Mouse (Mus musculus) lung, embryonic 14.5 days (tissue): ENCODE measurements around the gene Abl1. TPM values are rescaled to one million over a fixed set of nuclear protein-coding genes. Genes with fewer than 3 reads are reported as not detected.

Experiments
- ATAC-seq: fragments of 200-750 bp; cut with Nextera tagmentation; 2 replicates; pipeline ENCODE4 v1.8.0; 2017; ENCODE audit warnings: mild to moderate bottlenecking, moderate TSS enrichment, moderate library complexity; ENCODE audit not compliant: insufficient read depth
- DNase-seq: peaks from one replicate; pipeline ENCODE4 v3.0.0-alpha.2; 2015
- H3K27ac ChIP-seq: fragments of 300-500 bp; sonication (generic); 2 replicates; pipeline ENCODE4 v1.5.1; 2014; ENCODE audit warnings: low read depth, mild to moderate bottlenecking, moderate library complexity
- H3K27me3 ChIP-seq: fragments of 300-500 bp; sonication (generic); 2 replicates; pipeline ENCODE4 v1.6.1; 2014; ENCODE audit warnings: low read length, control low read depth; ENCODE audit not compliant: insufficient read depth
- H3K36me3 ChIP-seq: fragments of 300-500 bp; sonication (generic); 2 replicates; pipeline ENCODE4 v1.6.1; 2014; ENCODE audit warnings: control low read depth; ENCODE audit not compliant: insufficient read depth
- H3K4me1 ChIP-seq: fragments of 300-500 bp; sonication (generic); 2 replicates; pipeline ENCODE4 v1.6.1; 2014; ENCODE audit warnings: antibody characterized with exemption, control low read depth; ENCODE audit not compliant: insufficient read depth
- H3K4me2 ChIP-seq: fragments of 300-500 bp; sonication (generic); 2 replicates; pipeline ENCODE4 v1.6.1; 2014; ENCODE audit warnings: mild to moderate bottlenecking
- H3K4me3 ChIP-seq: fragments of 300-500 bp; sonication (generic); 2 replicates; pipeline ENCODE4 v1.5.1; 2014; ENCODE audit warnings: low read depth, low read length
- H3K9ac ChIP-seq: fragments of 300-500 bp; sonication (generic); 2 replicates; pipeline ENCODE4 v1.6.1; 2014
- H3K9me3 ChIP-seq: fragments of 300-500 bp; sonication (generic); 2 replicates; pipeline ENCODE4 v1.6.1; 2016; ENCODE audit warnings: low read depth, low read length, control low read depth
- CTCF ChIP-seq: IDR thresholded peaks from 2 replicates; pipeline ENCODE4 v1.5.1; 2016; ENCODE audit warnings: antibody characterized with exemption, low read depth
- WGBS: fragments of 180-500 bp; shearing (Covaris S2); extraction: QIAGEN DNeasy Blood & Tissue Kit; methylation state at CpG from one replicate; pipeline ENCODE4 v1.1.7; 2014; 5-methylcytosine and 5-hydroxymethylcytosine counted together
- polyA plus RNA-seq: library from polyadenylated mRNA; unstranded; fragments of >200 nt; fragmentation: Nextera tagmentation; extraction: Ambion mirVana; gene quantifications from 2 replicates; pipeline ENCODE4 v1.2.1, GENCODE M21; 2014

The Abl1 gene
- polyA plus RNA-seq, 1 experiment from 2014 or later, result 54.4 TPM

DNA sequence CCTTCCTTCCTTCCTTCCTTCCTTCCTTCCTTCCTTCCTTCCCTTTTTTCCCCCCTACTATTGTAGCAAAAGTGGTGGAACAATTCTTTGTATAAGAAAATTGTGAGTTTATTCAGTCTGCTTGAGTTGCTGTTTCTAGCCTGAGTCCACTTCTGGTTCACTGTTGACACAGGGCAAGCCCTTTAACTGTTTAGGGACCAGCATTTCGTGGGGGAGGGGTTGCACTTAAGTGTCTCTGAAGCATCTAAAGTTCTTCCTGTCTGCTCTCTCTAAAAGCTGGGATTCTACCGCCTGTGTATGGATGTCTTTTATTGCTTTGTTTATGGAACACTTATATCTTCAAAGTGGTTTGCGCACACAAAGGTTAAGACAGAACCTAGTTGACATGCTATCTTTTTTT lies 1.9 kb downstream of the Abl1 start:
- Histone ChIP-seq H3K4me2 (peak overlapping the region; percentile 82), H3K9ac (peak overlapping the region; percentile 14; the same call in 1 of the 2 replicates), H3K36me3 (0 out of 2 replicates have a peak, but pooled peaks cover 7% of the 10 kb centered on the region), H3K4me1 (0 out of 2 replicates have a peak, but pooled peaks cover 3% of the 10 kb centered on the region), H3K9me3 (no peaks in the 10 kb centered on the region), H3K4me3 (peak overlapping the region; percentile 98), H3K27me3 (no peaks in the 10 kb centered on the region), H3K27ac (no peak overlapping the region)
- ATAC-seq (no peak), DNase-seq (peak; percentile 46)
- 31% methylated on average over 3 of the region's 3 CpGs for WGBS
- TF ChIP-seq CTCF, result no peak

DNA sequence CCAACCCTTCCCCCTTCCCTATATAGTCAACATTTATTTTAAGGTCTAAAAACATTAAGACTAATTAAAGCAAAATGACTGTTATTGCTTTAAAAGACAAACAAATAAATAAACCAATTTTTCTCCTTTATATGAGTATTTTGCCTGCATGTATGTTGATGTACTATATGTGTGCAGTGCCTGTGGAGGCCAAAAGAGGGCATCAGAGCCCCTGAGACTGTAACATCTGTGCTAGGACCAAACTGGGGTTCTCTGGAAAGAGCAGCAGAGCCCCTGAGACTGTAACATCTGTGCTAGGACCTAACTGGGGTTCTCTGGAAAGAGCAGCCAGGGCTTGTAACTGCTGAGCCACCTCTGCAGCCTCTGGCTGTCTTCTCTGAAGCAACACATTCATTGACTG lies 10.0 kb downstream of the Abl1 start:
- peak; percentile 42 for TF ChIP-seq CTCF
- Histone ChIP-seq H3K9me3 (no peaks in the 10 kb centered on the region), H3K4me3 (no peak overlapping the region), H3K4me1 (no peaks in the 10 kb centered on the region), H3K27ac (no peak overlapping the region), H3K27me3 (no peaks in the 10 kb centered on the region), H3K4me2 (no peak overlapping the region), H3K9ac (no peak overlapping the region), H3K36me3 (peaks cover 18% of the 10 kb centered on the region; the same call in 1 of the 2 replicates)
- ATAC-seq, result no peak
- DNase-seq, result peak; percentile 35

DNA sequence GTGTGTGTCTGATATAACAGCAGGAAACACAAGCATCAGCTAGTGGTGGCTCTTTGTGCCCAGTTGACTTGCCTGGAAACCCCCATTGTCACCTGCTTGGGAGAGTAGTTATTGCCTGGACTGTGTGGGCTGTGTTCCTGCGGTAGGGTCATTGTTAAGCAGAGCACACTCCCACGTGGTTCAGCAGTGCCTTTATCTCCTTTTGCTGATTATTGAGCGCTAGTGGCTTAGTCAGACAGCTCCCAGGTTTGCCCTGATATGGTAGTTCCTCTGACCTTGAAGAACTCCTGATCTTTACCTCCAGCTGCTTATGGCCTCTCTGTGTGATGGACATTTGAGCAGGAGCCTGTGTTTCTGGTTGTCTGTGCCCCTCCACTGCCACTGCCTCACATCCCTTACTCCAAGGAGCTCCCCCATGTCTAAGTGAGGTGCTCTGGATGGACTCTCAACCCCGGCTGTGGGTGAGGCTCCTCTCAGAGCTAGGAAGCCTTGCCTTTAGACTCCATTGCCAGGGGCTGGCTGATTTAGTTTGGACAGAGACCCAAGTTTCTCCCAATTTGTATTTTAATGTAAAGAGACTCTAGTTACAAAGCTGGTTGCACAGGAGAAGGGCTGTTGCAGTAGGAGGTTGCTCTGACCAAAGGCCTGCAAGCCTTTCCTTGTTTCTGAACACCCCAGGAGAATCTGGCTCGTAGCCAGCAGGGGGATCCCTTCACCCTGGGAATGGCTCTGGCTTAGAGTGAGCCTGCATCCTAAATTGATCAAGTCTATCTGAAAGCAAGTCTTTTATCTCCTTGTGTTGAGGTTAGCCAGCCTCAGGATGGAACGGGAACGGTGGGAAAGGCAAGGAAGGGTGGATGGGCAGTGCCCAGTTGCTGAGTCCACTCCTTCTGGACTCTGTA lies 12.6 kb downstream of the Abl1 start:
- peak; percentile 37 for DNase-seq
- H3K9me3 ChIP-seq, result no peaks in the 10 kb centered on the region
- no peak for ATAC-seq

DNA sequence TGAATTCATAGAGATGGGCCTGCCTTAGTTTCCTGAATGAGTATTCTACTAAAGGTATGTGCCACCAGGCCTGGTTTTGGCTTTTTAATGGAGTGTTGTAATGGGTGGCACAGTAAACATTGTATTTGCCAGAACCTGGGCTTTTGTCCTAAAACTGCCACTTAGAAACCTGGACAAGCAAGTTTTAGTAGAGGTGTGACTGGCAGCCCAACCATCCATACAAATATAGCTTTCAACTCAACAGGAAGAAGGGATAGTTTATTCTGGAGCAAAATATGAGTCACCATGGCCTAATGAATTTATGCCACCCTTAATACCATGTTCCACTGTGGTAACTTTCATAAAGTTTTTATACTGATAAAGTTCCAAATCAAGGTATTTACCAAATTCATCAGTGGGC lies 15.1 kb downstream of the Abl1 start:
- H3K4me1 ChIP-seq, result no peaks in the 10 kb centered on the region
- no peak overlapping the region for H3K4me2 ChIP-seq
- H3K27me3 ChIP-seq, result no peaks in the 10 kb centered on the region
- no peak overlapping the region for H3K9ac ChIP-seq
- ATAC-seq (no peak), DNase-seq (no peak)
- no peak overlapping the region for H3K27ac ChIP-seq
- 0 out of 2 replicates have a peak, but pooled peaks cover 9% of the 10 kb centered on the region for H3K36me3 ChIP-seq
- TF ChIP-seq CTCF, result no peak
- H3K9me3 ChIP-seq, result no peaks in the 10 kb centered on the region
- no peak overlapping the region for H3K4me3 ChIP-seq

More for the DNA sequence above, 12.6 kb downstream of the Abl1 start:
- H3K36me3 ChIP-seq, result peaks cover 16% of the 10 kb centered on the region; the same call in 1 of the 2 replicates
- no peak overlapping the region for H3K9ac ChIP-seq
- H3K4me2 ChIP-seq, result no peak overlapping the region
- no peaks in the 10 kb centered on the region for H3K4me1 ChIP-seq
- H3K27ac ChIP-seq, result no peak overlapping the region
- TF ChIP-seq CTCF, result 0 out of 2 replicates have a peak, but pooled peaks have one; percentile 18
- no peaks in the 10 kb centered on the region for H3K27me3 ChIP-seq
- no peak overlapping the region for H3K4me3 ChIP-seq
- WGBS, result 50% methylated on average over 7 of the region's 7 CpGs

DNA sequence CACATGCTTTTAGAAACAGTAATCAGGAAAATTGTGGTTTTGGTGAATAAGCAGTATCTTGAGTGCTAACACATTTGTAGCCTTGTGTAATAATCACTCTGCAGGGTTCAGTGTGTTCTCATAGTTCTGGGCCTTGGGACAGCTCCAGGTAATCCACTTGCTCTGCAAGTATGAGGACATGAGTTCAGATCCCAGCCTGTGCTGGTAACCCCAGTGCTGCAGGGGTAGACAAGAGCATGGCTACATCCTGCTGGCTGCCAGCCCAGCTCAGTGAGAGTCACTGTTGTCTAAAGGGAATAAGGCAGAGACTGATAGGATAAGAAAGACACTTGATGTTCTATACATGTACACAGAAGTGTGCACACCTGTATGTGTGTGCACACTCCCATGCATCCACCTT lies 17.7 kb downstream of the Abl1 start:
- ATAC-seq (no peak), DNase-seq (no peak)
- Histone ChIP-seq H3K36me3 (no peaks in the 10 kb centered on the region), H3K4me2 (no peak overlapping the region), H3K9ac (no peak overlapping the region), H3K9me3 (no peaks in the 10 kb centered on the region), H3K27ac (no peak overlapping the region), H3K27me3 (no peaks in the 10 kb centered on the region), H3K4me3 (no peak overlapping the region), H3K4me1 (no peaks in the 10 kb centered on the region)
- no peak for TF ChIP-seq CTCF

DNA sequence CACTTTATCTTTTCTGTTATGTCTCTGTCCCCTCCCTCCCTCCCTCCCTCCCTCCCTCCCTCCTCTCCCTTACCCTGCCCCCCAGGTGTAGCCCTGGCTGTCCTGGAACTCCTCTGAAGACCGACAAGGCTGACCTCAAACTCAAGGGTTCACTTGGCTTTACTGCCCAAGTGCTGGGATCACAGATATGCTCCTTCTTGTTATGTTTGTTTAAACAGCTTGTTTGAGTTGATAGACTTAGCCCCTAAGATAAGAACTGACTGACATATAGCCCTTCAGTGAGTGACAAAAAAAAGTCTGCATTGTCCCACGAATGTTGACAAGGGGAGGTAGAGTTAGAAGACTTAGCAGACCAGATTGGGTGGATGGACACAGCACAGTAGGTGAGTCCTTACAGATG lies 18.4 kb downstream of the Abl1 start:
- no peak for TF ChIP-seq CTCF
- no peak for DNase-seq
- no peak for ATAC-seq
- Histone ChIP-seq H3K4me1 (no peaks in the 10 kb centered on the region), H3K9ac (no peak overlapping the region), H3K27ac (no peak overlapping the region), H3K4me2 (no peak overlapping the region), H3K4me3 (no peak overlapping the region), H3K36me3 (peaks cover under 1% of the 10 kb centered on the region; the same call in 1 of the 2 replicates), H3K27me3 (no peaks in the 10 kb centered on the region), H3K9me3 (no peaks in the 10 kb centered on the region)
- WGBS, result 8% methylated on average over 2 of the region's 2 CpGs

DNA sequence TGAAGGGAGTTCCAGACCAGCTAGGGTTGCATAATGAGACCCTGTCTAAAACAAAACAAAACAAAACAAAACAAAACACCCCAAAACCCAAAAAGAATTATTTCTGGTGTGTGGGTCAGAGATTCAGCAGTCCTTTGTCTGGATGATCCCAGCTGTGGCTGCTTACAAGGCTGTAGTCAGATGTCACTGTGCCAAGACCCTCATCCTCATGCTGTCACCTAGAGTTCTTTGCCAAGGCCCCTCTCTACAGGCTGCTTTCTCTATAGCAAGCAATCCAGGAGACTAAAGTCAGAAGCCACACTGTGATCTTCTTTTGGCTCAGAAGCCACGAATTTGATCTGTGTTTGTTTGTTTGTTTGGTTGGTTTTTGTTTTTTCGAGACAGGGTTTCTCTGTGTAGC lies 24.5 kb downstream of the Abl1 start:
- Histone ChIP-seq H3K36me3 (peaks cover 4% of the 10 kb centered on the region; the same call in 1 of the 2 replicates), H3K9me3 (no peaks in the 10 kb centered on the region), H3K4me2 (no peak overlapping the region), H3K9ac (no peak overlapping the region), H3K4me1 (no peaks in the 10 kb centered on the region), H3K27ac (no peak overlapping the region), H3K4me3 (no peak overlapping the region), H3K27me3 (no peaks in the 10 kb centered on the region)
- WGBS, result 69% methylated on average over 2 of the region's 2 CpGs
- ATAC-seq (no peak), DNase-seq (no peak)
- no peak for TF ChIP-seq CTCF
